Mouse (Mus musculus): ENCODE measurements around the gene Mpst. TPM values are rescaled to one million over a fixed set of nuclear protein-coding genes. Genes with fewer than 3 reads are reported as not detected.

The Mpst gene
- total RNA-seq, 4 experiments from 2014 or later, result 31.4 to 38.1 (median 34.6) TPM

Other genes starting within 250 kb of the Mpst start
- gene Ift27, start 232.3 kb upstream of the Mpst start, total RNA-seq (2022), result 10 to 100 TPM; 30.6 to 34.2 (median 31.9) TPM
- gene Pvalb, start 200.0 kb upstream of the Mpst start, total RNA-seq (2022), result 100 to 1,000 TPM; 101 to 113 (median 102) TPM
- 1 to 10 TPM; 1.1 to 3.3 (median 1.5) TPM for gene Ncf4, start 161.6 kb upstream of the Mpst start, total RNA-seq (2022)
- gene Csf2rb2, start 100.7 kb upstream of the Mpst start, total RNA-seq (2022), result 1 to 10 TPM in 2 of 4 experiments, under 1 TPM in 2; 0.27 to 3.0 (median 1.2) TPM
- gene Csf2rb, start 80.7 kb upstream of the Mpst start, total RNA-seq (2022), result 1 to 10 TPM in 3 of 4 experiments, under 1 TPM in 1; 0.83 to 5.7 (median 2.2) TPM
- not detected for gene Tex33, start 10.5 kb upstream of the Mpst start, total RNA-seq (2022)
- 10 to 100 TPM; 33.6 to 37.8 (median 36.0) TPM for gene Tst, start 509 bp upstream of the Mpst start, total RNA-seq (2022)
- 100 to 1,000 TPM; 299 to 358 (median 333) TPM for gene Kctd17, start 22.1 kb downstream of the Mpst start, total RNA-seq (2022)
- 1 to 10 TPM; 1.1 to 1.7 (median 1.2) TPM for gene Tmprss6, start 62.2 kb downstream of the Mpst start, total RNA-seq (2022)
- gene Il2rb, start 88.9 kb downstream of the Mpst start, total RNA-seq (2022), result under 1 TPM; 0.26 to 0.94 (median 0.42) TPM
- gene C1qtnf6, start 125.0 kb downstream of the Mpst start, total RNA-seq (2022), result 1 to 10 TPM; 1.7 to 4.0 (median 2.0) TPM
- 10 to 100 TPM; 16.2 to 23.4 (median 18.3) TPM for gene Sstr3, start 138.3 kb downstream of the Mpst start, total RNA-seq (2022)
- 1 to 10 TPM; 1.3 to 8.2 (median 4.9) TPM for gene Rac2, start 166.4 kb downstream of the Mpst start, total RNA-seq (2022)
- gene Cyth4, start 190.6 kb downstream of the Mpst start, total RNA-seq (2022), result 10 to 100 TPM in 3 of 4 experiments, 1 to 10 TPM in 1; 9.1 to 26.0 (median 17.3) TPM

All from left cerebral cortex, adult 8-10 months (tissue).